Mouse (Mus musculus) c-Kit-positive CD71-positive TER-119-positive erythroid progenitor cells, embryonic 14.5 days (primary cell): ENCODE results near the gene Mrpl12.

Source experiments
- DNase-seq: peaks from one replicate; pipeline ENCODE4 v3.0.0-alpha.2; 2013; ENCODE audit warnings: low spot score

Gene Mrpl12

DNA sequence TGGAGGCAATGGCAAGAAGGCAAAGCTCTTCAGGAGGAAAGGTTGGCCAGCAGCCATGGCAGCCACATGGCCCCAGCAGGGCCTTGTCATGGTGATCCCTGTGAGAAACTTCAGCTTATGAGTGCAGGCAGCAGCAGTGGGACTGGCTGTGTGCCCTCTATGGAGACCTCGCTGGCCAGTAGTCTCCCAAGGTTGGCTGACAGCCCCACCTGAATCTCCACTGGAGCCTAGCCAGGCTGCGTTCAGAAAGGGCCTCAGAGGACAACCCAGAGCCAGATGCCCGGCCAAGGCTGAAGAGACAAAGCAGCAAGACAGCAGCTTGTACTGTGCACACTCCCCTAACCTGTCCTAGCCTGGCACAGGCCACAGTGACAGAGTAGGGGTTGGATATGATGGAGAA lies 54.1 kb downstream of the Mrpl12 start:
- DNase-seq, result no peak
